Mouse (Mus musculus): ENCODE data around the gene Rplp0.

- TF ChIP-seq POLR2A (IDR thresholded peaks at IDR 0.05; ENCODE audit: extremely low read depth, insufficient read depth, low read length) = no peak
- no peak for TF ChIP-seq CTCF (IDR thresholded peaks at IDR 0.05; ENCODE audit: low read depth, low read length)
Observed at GRCm38 (mm10) chr5:115523971-115524370, 35.3 kb upstream of the Rplp0 start.

Measured in liver, adult 2 months (tissue).